Mouse (Mus musculus): ENCODE results near the gene Gm14214. TPM values are rescaled to one million over a fixed set of nuclear protein-coding genes. Genes with fewer than 3 reads are reported as not detected.

Gene Gm14214
- not detected in 2 replicates for polyA plus RNA-seq (2012; ENCODE audit: insufficient read depth, insufficient read length, low replicate concordance, missing spikeins)

GRCm38 (mm10) chr2:154769930-154770329 is at the start of gene Gm14214:
Gene Gm14214, minus strand, starts transcription at chr2:154770030.
- Histone ChIP-seq H3K4me1 (ENCODE audit: control insufficient read depth, insufficient read depth, low read length) (peaks cover 5% of the 10 kb centered on the region; the same call in 1 of the 2 replicates), H3K27ac (ENCODE audit: insufficient read depth, low read depth, low read length) (no peak within 1 kb of the TSS), H3K4me3 (ENCODE audit: insufficient read depth, low read depth, low read length) (no peak within 1 kb of the TSS)
- no peak for TF ChIP-seq POLR2A (IDR thresholded peaks at IDR 0.05; ENCODE audit: insufficient read depth, low read depth, low read length)
- TF ChIP-seq CTCF (IDR thresholded peaks at IDR 0.05; ENCODE audit: insufficient read depth, low read depth, low read length), result no peak

- H3K4me3 ChIP-seq (ENCODE audit: insufficient read depth, low read depth, low read length), result no peak overlapping the region
- WGBS, result 67% methylated on average over 1 of the region's 1 CpGs
Observed at GRCm38 (mm10) chr2:154818599-154818998, 48.8 kb upstream of the Gm14214 start.

GRCm38 (mm10) chr2:154817788-154818187 is 48.0 kb upstream of the Gm14214 start:
- Histone ChIP-seq H3K27ac (ENCODE audit: insufficient read depth, low read depth, low read length) (no peak overlapping the region), H3K4me3 (ENCODE audit: insufficient read depth, low read depth, low read length) (no peak overlapping the region), H3K4me1 (ENCODE audit: control insufficient read depth, insufficient read depth, low read length) (no peaks in the 10 kb centered on the region)
- WGBS, result 4% methylated on average over 1 of the region's 1 CpGs
- no peak for TF ChIP-seq CTCF (IDR thresholded peaks at IDR 0.05; ENCODE audit: insufficient read depth, low read depth, low read length)
- TF ChIP-seq POLR2A (IDR thresholded peaks at IDR 0.05; ENCODE audit: insufficient read depth, low read depth, low read length), result no peak

More at GRCm38 (mm10) chr2:154818599-154818998, 48.8 kb upstream of the Gm14214 start:
- TF ChIP-seq CTCF (IDR thresholded peaks at IDR 0.05; ENCODE audit: insufficient read depth, low read depth, low read length) (no peak), POLR2A (IDR thresholded peaks at IDR 0.05; ENCODE audit: insufficient read depth, low read depth, low read length) (no peak)
- H3K27ac ChIP-seq (ENCODE audit: insufficient read depth, low read depth, low read length), result no peak overlapping the region
- H3K4me1 ChIP-seq (ENCODE audit: control insufficient read depth, insufficient read depth, low read length), result no peaks in the 10 kb centered on the region

GRCm38 (mm10) chr2:154817089-154817488 is 47.3 kb upstream of the Gm14214 start:
- H3K4me3 ChIP-seq (ENCODE audit: insufficient read depth, low read depth, low read length), result no peak overlapping the region
- TF ChIP-seq POLR2A (IDR thresholded peaks at IDR 0.05; ENCODE audit: insufficient read depth, low read depth, low read length) (no peak), CTCF (IDR thresholded peaks at IDR 0.05; ENCODE audit: insufficient read depth, low read depth, low read length) (no peak)
- H3K27ac ChIP-seq (ENCODE audit: insufficient read depth, low read depth, low read length), result no peak overlapping the region
- WGBS, result 5% methylated on average over 3 of the region's 3 CpGs
- H3K4me1 ChIP-seq (ENCODE audit: control insufficient read depth, insufficient read depth, low read length), result no peaks in the 10 kb centered on the region

- Histone ChIP-seq H3K27ac (ENCODE audit: insufficient read depth, low read depth, low read length) (no peak overlapping the region), H3K4me3 (ENCODE audit: insufficient read depth, low read depth, low read length) (no peak overlapping the region), H3K4me1 (ENCODE audit: control insufficient read depth, insufficient read depth, low read length) (no peaks in the 10 kb centered on the region)
- TF ChIP-seq CTCF (IDR thresholded peaks at IDR 0.05; ENCODE audit: insufficient read depth, low read depth, low read length), result no peak
- no peak for TF ChIP-seq POLR2A (IDR thresholded peaks at IDR 0.05; ENCODE audit: insufficient read depth, low read depth, low read length)
- WGBS, result 94% methylated on average over 2 of the region's 2 CpGs
Observed at GRCm38 (mm10) chr2:154813426-154813825, 43.6 kb upstream of the Gm14214 start.

- no peak overlapping the region for H3K4me3 ChIP-seq (ENCODE audit: insufficient read depth, low read depth, low read length)
- 67% methylated on average over 1 of the region's 1 CpGs for WGBS
- no peak for TF ChIP-seq CTCF (IDR thresholded peaks at IDR 0.05; ENCODE audit: insufficient read depth, low read depth, low read length)
- TF ChIP-seq POLR2A (IDR thresholded peaks at IDR 0.05; ENCODE audit: insufficient read depth, low read depth, low read length), result no peak
- H3K27ac ChIP-seq (ENCODE audit: insufficient read depth, low read depth, low read length), result no peak overlapping the region
- H3K4me1 ChIP-seq (ENCODE audit: control insufficient read depth, insufficient read depth, low read length), result no peaks in the 10 kb centered on the region
Observed at GRCm38 (mm10) chr2:154810821-154811220, 41.0 kb upstream of the Gm14214 start.

GRCm38 (mm10) chr2:154809107-154809762 is 39.4 kb upstream of the Gm14214 start:
- Histone ChIP-seq H3K27ac (ENCODE audit: insufficient read depth, low read depth, low read length) (no peak overlapping the region), H3K4me3 (ENCODE audit: insufficient read depth, low read depth, low read length) (no peak overlapping the region), H3K4me1 (ENCODE audit: control insufficient read depth, insufficient read depth, low read length) (no peaks in the 10 kb centered on the region)
- WGBS, result 97% methylated on average over 1 of the region's 1 CpGs
- no peak for TF ChIP-seq POLR2A (IDR thresholded peaks at IDR 0.05; ENCODE audit: insufficient read depth, low read depth, low read length)

- WGBS, result 77% methylated on average over 1 of the region's 1 CpGs
- no peak overlapping the region for H3K27ac ChIP-seq (ENCODE audit: insufficient read depth, low read depth, low read length)
Observed at GRCm38 (mm10) chr2:154807689-154808088, 37.9 kb upstream of the Gm14214 start.

GRCm38 (mm10) chr2:154803845-154804244 is 34.0 kb upstream of the Gm14214 start:
- Histone ChIP-seq H3K4me1 (ENCODE audit: control insufficient read depth, insufficient read depth, low read length) (no peaks in the 10 kb centered on the region), H3K27ac (ENCODE audit: insufficient read depth, low read depth, low read length) (no peak overlapping the region), H3K4me3 (ENCODE audit: insufficient read depth, low read depth, low read length) (no peak overlapping the region)
- TF ChIP-seq CTCF (IDR thresholded peaks at IDR 0.05; ENCODE audit: insufficient read depth, low read depth, low read length) (no peak), POLR2A (IDR thresholded peaks at IDR 0.05; ENCODE audit: insufficient read depth, low read depth, low read length) (no peak)
- WGBS, result 94% methylated on average over 4 of the region's 4 CpGs

More at GRCm38 (mm10) chr2:154807689-154808088, 37.9 kb upstream of the Gm14214 start:
- H3K4me3 ChIP-seq (ENCODE audit: insufficient read depth, low read depth, low read length), result no peak overlapping the region
- no peaks in the 10 kb centered on the region for H3K4me1 ChIP-seq (ENCODE audit: control insufficient read depth, insufficient read depth, low read length)
- TF ChIP-seq POLR2A (IDR thresholded peaks at IDR 0.05; ENCODE audit: insufficient read depth, low read depth, low read length) (no peak), CTCF (IDR thresholded peaks at IDR 0.05; ENCODE audit: insufficient read depth, low read depth, low read length) (no peak)
